Mouse (Mus musculus) retina, postnatal 1 day (tissue): ENCODE measurements around the gene Napsa.

Experiments used
- DNase-seq: peaks from one replicate; pipeline ENCODE4 v3.0.0-alpha.2; 2012

The Napsa gene

GRCm38 (mm10) chr7:44542555-44542954 is 29.6 kb upstream of the Napsa start:
- no peak for DNase-seq

DNA sequence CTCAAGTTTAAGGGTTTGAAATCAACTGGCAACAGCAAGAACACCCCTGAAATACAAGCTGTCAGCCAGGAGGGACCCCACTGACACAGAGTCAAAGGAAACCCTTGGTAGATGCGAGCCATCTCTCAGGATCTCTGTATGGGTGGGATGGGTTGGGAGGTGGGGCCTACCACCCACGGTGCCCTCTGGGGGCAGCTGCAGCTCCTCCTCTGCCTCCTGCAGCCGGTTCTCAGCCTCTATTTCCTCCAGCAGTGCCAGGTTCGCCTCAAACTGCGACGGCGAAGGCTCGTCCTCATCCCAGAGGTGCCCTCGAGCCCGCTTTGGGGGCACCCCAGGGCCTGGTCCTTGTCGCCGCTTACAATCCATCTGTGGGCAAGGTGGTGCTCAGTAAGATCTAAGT is 29.1 kb upstream of the Napsa start:
- DNase-seq = no peak

DNA sequence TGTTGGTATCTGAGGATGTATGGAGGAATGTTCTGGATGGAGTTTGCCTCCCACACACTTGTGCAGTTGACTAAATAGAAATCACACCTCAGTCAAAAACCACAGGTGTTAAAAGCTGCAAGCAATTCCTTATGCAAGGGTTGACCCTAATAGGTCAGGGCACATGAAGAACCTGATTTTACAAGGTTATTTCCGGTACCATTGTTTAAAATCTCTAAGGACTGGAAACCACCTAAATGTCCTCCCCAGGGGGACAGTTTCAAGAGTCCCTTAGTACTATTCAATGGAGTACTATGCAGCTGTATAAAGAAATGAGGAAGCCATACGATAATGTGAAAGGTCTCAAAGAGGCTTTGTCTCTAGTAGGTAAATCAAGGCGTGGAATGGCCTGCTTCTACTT is 25.9 kb upstream of the Napsa start:
- DNase-seq = no peak

DNA sequence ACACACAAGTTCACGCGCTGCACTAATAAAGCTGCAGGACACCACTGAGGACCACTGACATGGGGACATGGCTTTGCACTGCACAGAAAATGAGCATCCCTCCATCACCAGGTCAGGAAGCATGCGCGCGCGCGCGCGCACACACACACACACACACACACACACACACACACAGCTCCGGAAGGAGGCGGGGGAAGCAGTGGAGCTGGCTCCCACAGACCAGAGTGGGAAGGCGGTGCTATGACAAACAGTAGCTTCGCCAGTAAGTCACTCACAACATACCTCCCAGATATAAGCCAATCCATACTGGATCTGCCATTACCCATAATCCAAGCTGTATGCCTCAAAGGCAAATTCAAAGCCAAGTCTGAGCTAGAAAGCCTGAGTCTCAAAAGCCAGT is 25.1 kb upstream of the Napsa start:
- DNase-seq = no peak

GRCm38 (mm10) chr7:44547725-44548124 is 24.5 kb upstream of the Napsa start:
- DNase-seq = no peak

DNA sequence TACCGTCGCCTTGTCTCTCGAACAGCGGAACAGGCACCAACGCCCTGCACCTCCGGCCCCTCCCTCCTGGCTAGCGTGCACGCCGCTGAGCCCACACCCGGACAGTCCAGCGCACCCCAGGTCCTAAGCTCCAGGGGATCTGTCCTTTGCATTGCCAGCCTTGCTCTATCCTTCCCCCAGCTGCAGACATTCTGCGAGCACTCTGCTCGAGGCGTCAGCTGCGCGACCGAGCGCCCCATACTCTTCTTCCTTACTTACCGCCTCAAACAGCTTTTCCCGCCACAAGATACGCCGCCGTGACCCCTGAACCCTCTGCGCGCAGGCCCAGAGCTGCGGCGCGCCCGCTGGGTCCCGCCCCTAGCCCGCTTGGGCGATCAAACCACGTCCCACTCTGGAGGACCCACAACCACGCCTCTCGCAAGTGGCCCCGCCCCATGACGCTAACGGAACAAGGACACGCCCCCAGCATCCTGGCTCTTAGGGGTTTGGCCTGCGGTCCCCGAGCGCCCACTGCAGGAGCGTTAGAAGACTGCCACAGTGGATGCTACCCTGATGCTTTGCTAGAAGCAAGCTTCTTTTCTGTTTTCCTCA is 23.6 kb upstream of the Napsa start, which contains the start of gene Pold1:
Gene Pold1, minus strand, starts transcription at position 353 of the 591 bp plus-strand sequence.
- DNase-seq = peak; percentile 99

DNA sequence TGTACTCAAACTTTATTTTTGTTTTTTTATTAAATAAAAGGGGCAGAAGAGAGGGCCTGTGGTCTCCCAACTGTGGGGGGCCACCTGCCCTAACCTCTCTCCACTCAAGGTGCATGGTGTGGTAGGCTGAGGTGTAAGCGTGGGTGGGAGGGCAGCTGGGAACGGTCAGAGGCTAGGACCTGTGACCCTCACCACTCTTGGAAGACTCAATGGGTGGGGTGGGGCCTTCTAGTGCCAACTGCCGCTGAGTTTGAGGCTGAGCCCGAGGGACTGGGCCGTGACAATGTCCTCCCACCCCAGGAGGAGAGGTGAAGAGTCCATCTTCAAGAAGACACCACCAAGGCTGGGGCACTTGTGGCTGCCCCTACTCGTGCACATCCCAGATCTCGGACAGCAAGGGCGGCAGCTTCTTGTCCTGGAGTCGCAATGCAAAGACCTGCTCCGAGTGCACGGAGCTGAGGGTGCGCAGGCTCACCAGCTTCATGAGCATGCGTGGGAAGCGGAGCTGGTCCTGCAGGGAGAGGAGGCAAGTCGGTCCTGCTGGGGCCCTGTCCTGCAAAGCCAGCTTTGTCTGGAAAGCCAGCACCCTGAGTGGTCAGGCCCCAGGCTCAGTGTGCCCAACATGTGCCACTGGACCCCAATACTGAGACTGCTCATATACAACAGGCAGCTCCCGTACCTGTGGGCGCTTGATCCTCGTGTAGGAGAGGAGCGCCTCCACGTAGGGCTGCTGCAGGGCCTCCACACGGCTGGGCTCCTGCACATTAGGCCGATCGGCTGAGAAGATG is 22.4 kb upstream of the Napsa start:
- no peak for DNase-seq

DNA sequence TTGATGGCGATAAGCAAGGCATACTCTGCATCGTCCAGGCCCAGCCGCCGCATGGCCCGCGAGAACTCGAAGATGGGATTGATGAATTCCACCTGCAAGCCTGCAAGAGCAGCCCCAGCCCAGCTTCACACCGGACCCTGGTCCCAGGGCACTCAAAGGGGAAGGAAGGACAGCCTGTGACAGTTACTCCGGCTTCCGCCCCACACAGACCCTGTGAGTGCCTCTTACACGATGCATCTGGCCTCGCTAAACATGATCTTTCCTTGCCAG is 21.8 kb upstream of the Napsa start:
- DNase-seq = no peak

- DNase-seq = no peak
These were observed 20.9 kb upstream of the Napsa start for GRCm38 (mm10) chr7:44551301-44551700.

GRCm38 (mm10) chr7:44551731-44552130 is 20.4 kb upstream of the Napsa start:
- DNase-seq = no peak

- DNase-seq = no peak
These were observed 19.9 kb upstream of the Napsa start for GRCm38 (mm10) chr7:44552141-44552908.

DNA sequence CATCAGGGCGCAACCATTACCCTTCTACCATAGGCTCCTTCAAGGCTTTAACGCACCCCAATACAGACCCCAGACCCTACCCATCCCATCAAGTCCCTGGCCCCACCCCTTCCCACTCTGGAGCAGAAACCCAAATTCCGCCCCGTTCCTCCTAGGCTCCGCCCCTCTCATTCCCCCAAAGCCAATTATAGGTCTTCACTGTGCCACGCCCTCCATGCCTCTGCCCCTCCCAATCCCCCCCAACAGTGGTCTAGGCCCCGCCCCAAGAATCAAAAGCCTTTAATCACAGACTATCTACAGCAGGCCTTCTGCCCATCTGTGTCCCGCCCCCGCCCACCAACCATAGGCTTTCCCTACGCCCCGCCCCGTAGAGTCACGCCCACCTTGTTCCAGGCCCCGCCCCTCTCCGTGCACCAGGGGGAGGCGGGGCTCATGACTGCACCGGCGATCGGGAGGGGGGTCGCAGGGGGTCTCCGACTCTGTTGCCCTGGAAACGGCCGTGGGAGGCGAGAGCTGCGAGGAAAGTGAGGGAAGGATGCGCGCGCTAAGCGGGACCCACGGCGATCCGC is 18.9 kb upstream of the Napsa start:
- DNase-seq = peak; percentile 96

DNA sequence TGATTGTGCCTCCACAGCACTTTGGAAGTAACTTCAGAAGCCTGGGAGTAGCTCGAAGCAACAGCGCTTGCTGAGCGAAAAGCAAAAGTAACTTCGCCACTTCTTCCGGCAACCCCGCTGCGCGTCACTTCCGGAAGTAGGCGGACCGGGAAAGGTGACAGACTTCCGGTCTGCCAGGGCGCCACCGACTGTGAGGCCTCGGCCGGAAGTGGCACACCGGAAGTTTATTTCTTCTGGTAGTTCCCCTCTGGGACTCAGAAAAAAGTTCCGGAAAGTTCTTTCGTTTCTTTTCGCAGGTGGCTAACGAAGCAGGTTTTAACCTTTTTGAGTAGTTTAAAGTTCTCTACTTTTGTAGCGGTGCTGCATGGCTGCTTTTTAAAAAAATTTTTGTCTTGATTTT is 18.4 kb upstream of the Napsa start, which contains the start of gene Nr1h2:
Gene Nr1h2, minus strand, starts transcription at position 126 of the 400 bp plus-strand sequence.
- peak; percentile 97 for DNase-seq

GRCm38 (mm10) chr7:44557629-44558028 is 14.6 kb upstream of the Napsa start:
- DNase-seq = no peak

- peak; percentile 86 for DNase-seq
These were observed 11.5 kb upstream of the Napsa start for GRCm38 (mm10) chr7:44560435-44561400.

DNA sequence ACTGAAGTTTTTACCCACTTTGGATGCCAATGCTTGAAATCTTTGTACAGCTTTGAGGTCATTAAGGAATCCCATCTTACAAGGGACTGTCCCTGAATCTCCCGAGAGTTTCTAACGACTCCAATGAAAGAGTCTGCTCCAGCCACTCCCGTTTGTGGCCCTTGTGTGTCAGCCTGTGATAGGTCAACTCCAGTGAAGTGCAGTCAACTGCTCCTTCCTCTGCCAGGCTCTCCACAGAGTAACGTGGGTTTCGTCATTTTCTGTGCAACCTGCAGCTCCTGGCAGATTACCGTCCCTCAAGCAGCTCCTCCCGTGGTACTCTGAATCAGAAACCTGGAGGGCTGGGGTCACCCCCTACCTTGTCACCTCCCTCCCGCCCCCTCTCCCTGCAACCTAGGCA is 8.9 kb upstream of the Napsa start:
- no peak for DNase-seq

- no peak for DNase-seq
These were observed 7.7 kb upstream of the Napsa start for GRCm38 (mm10) chr7:44564486-44564885.

DNA sequence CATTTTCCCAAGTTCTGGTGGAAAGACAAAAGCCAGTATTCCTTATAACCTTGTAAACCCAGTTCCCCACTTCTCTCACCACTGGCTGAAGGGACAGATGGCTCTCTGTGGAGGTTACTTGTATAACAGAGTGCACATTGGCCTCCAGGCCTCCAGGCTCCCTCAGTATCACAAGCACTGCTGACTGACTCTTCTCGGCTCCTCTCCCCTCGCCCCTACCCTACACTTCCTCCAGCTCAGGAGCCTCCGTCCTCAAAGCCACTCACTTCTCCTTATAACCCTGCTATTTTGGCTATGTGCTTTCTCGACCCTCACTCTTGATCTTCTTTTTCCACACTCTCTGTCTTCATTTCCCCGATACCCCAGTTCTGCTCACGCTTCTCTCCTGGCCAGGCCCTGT is 6.8 kb upstream of the Napsa start:
- no peak for DNase-seq

- DNase-seq = no peak
These were observed 3.4 kb upstream of the Napsa start for GRCm38 (mm10) chr7:44568803-44569202.

DNA sequence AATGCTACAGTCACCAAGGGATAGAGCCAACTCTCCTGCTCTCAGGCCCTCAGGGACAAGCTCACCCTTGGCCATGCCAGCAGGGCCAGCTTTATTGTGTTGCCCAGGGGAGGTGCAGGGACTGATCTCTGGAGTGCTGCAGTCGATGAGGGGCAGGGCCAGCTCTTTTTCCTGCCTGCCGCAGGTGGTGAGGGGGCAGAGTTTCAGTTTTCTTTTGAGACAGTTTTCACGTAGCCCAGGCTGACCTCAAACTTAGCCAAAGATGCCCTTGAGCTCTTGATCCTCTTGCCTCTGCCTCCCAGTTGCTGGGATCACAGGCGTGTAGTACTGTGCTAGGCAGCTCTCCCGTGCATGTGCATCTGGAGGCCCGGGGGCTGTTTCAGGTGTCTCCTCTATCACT is 1.2 kb upstream of the Napsa start:
- no peak for DNase-seq

DNA sequence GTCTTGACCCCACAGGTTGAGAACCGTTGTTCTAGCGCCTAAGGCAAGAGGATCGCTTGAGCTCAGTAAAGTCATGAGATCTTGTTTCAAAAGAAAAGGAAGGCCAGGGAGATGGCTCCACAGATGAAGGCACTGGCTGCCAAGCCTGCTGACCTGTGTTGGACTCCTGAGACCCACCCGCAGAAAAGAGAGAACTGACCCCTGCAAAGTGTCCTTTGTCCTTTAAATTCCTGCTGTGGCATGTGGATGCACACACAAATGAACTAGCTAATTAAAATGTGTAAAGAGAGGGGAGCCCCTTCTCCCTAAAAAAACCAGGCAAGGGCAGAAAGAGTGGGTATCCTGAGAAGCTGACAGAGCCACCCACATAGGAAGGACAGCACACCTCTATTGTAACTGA is 369 bp upstream of the Napsa start:
- no peak for DNase-seq

DNA sequence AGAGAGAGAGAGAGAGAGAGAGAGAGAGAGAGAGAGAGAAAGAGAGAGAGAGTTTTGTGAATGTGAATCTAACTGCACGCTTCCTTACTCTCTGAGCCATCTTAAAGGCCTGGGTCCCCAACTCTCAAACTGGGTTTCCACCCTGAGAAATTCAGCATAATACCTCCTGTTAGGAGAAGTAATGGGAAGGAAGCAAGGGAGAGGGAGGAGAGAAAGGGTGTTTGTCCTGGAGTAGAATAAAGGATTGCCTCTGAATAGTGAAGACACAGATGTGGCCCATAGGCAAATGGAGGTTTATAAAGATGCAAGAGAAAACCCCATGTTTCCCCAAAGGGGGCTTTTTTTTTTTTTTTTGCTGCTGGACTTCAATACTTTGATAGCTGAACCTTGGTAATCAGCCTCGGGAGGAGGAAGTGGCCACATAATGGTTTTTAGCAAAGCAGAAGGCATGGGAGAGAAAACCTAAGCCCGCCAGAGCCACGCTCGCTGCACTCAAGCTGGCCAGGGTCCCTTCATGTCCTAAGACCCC is 840 bp downstream of the Napsa start:
- no peak for DNase-seq
